Mouse (Mus musculus): Measurements from ENCODE around the gene Ube2h.

DNA sequence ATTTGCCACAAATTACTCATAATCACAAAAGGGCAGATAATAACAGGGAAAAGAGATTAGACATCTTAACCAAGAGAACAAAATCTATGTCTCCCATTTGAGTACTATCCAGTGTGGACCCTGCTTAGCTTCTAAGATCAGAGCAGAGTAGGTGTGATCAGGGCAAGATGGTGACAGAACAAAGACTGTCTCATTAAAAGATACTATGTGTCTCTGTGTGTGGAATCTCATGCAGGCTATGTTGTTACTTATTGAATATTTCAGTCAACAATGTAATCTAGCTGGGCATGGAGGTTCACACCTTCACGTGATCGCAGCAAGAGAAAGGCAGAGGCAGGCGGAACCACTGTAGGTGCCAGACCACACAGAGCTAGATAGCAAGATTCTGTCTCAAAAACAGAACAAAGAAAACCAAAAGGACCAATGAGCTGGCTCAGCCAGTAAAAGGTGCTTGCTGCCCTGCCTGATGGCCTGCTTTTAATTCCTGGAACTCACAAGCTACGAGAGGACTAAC lies 43.0 kb upstream of the Ube2h start:
- TF ChIP-seq POLR2A (IDR thresholded peaks at IDR 0.05; ENCODE audit: borderline replicate concordance, insufficient read depth, low read length): no peak
- no peak for TF ChIP-seq CTCF (IDR thresholded peaks at IDR 0.05; ENCODE audit: borderline replicate concordance, insufficient read depth, low read depth, low read length)
